ENCODE assay signal across 11 mouse cellular contexts in the genomic region with DNA sequence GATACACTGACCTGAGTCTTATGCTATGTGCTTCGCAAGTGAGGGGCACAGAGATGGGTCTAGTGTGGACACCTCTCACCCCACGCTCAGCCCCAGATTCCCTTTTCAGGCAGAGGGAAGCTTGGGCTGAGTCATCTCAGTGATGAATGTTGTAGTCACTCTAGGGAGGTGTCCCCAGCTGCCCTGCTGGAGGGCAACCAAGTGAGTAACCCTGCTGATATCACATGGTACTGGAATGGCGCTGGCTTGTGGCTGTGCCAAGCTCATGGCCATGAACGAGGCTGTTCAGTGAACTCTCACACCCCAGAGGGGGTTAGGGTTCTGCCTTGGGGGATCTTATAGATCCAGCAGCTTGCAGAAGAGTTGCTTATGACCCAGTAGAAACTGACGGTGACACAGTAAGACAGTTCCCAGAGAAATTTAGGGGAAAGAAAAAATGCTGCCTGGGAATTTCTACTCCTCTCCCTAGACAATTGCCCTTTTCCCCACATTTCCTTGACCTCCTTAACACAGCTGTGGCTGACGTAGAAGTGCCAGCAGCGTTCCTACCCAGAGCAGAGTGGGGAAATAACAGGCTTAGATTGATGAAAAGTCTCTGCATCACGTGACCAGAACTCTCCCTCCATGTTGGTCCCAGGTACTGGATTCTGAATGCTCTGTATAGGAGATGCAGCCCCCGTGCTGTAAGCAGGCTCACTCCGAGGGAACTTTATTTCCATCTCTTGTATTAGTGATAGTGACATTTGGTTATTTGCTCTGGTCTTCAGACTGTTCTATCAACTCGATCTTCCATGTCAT.
A peak's percentile ranks its signal among the peaks of the same experiment; 100 is the strongest.
DNase-seq lines count a peak whose midpoint lies in the region; ATAC-seq and TF ChIP-seq lines count a peak whose summit lies in the region.
"Had no signal": no experiment of that assay in that cellular context is flagged by ENCODE, and none has a peak within 500 bp of the region (broad histone marks: within the 10 kb centered on the region; RNA-seq: fewer than 3 reads in every experiment).

No protein-coding gene starts in this region.

- no peak for ATAC-seq in kidney, embryonic 16.5 days (ENCODE audit: low FRiP score, low TSS enrichment)
- peak; percentile 43; the same call in 1 of the 2 replicates for ATAC-seq in lung, postnatal 0 days
- ATAC-seq in hindbrain, embryonic 13.5 days (ENCODE audit: low FRiP score) = no peak
- no peak for ATAC-seq in midbrain, embryonic 16.5 days
- ATAC-seq: forebrain, embryonic 13.5 days had no signal

- H3K9me3 ChIP-seq in kidney, embryonic 16.5 days (ENCODE audit: low read length) = no peaks in the 10 kb centered on the region
- H3K9me3 ChIP-seq in lung, postnatal 0 days (ENCODE audit: low read length) = no peaks in the 10 kb centered on the region
- H3K9me3 ChIP-seq in hindbrain, embryonic 13.5 days = no peaks in the 10 kb centered on the region
- no peaks in the 10 kb centered on the region for H3K9me3 ChIP-seq in midbrain, embryonic 16.5 days (replicated peaks; ENCODE audit: control insufficient read depth, low read length, poor library complexity, severe bottlenecking)
- H3K9me3 ChIP-seq: forebrain, embryonic 13.5 days; midbrain, embryonic 10.5 days; stomach, embryonic 15.5 days had no signal

- no peaks in the 10 kb centered on the region for H3K4me1 ChIP-seq in kidney, embryonic 16.5 days (ENCODE audit: insufficient read depth, low read length)
- H3K4me1 ChIP-seq in lung, postnatal 0 days (ENCODE audit: insufficient read depth, low read depth, low read length) = no peaks in the 10 kb centered on the region
- no peaks in the 10 kb centered on the region for H3K4me1 ChIP-seq in hindbrain, embryonic 13.5 days (replicated peaks)
- no peaks in the 10 kb centered on the region for H3K4me1 ChIP-seq in midbrain, embryonic 16.5 days (ENCODE audit: control insufficient read depth, insufficient read depth, low read length)
- H3K4me1 ChIP-seq: forebrain, embryonic 13.5 days; midbrain, embryonic 10.5 days; stomach, embryonic 15.5 days had no signal

- no peak for TF ChIP-seq CTCF in gastrocnemius, adult 2 months (IDR thresholded peaks at IDR 0.05)
- TF ChIP-seq CTCF in lung, postnatal 0 days (IDR thresholded peaks at IDR 0.05) = no peak

- no peak for TF ChIP-seq EP300 in lung, postnatal 0 days (IDR thresholded peaks at IDR 0.05)

- peak; percentile 7 for DNase-seq in kidney, adult 11 months
- peak; percentile 89 for DNase-seq in Muller cell, postnatal 12 days (ENCODE audit: inconsistent ontology term)
- DNase-seq in gastrocnemius, adult 2 months = peak; percentile 92
- DNase-seq in lung, postnatal 0 days (ENCODE audit: low spot score) = no peak
- DNase-seq in spleen, postnatal 10 days (ENCODE audit: low spot score in 2 of 2) = no peak

- intact Hi-C loops in gastrocnemius, adult 2 months (cut with DNase I) = no loop called here

- no peaks in the 10 kb centered on the region for H3K36me3 ChIP-seq in kidney, embryonic 16.5 days (ENCODE audit: insufficient read depth, low read length)
- H3K36me3 ChIP-seq in lung, postnatal 0 days (ENCODE audit: insufficient read depth, low read length) = no peaks in the 10 kb centered on the region
- no peaks in the 10 kb centered on the region for H3K36me3 ChIP-seq in hindbrain, embryonic 13.5 days
- no peaks in the 10 kb centered on the region for H3K36me3 ChIP-seq in midbrain, embryonic 16.5 days (ENCODE audit: control insufficient read depth, insufficient read depth, low read length)
- H3K36me3 ChIP-seq: midbrain, embryonic 10.5 days; stomach, embryonic 15.5 days had no signal

- H3K4me3 ChIP-seq in kidney, embryonic 16.5 days (ENCODE audit: low read length) = no peak overlapping the region
- no peak overlapping the region for H3K4me3 ChIP-seq in gastrocnemius, adult 2 months
- H3K4me3 ChIP-seq in lung, postnatal 0 days (ENCODE audit: low read depth, low read length) = no peak overlapping the region
- H3K4me3 ChIP-seq in hindbrain, embryonic 13.5 days = no peak overlapping the region
- H3K4me3 ChIP-seq in midbrain, embryonic 16.5 days (ENCODE audit: low read depth, low read length) = no peak overlapping the region
- H3K4me3 ChIP-seq: forebrain, embryonic 13.5 days; midbrain, embryonic 10.5 days; stomach, embryonic 15.5 days had no signal

- H3K9ac ChIP-seq in kidney, embryonic 16.5 days (replicated peaks; ENCODE audit: low read length) = no peak overlapping the region
- no peak overlapping the region for H3K9ac ChIP-seq in lung, postnatal 0 days (replicated peaks; ENCODE audit: low read depth)
- no peak overlapping the region for H3K9ac ChIP-seq in hindbrain, embryonic 13.5 days
- H3K9ac ChIP-seq in midbrain, embryonic 16.5 days (ENCODE audit: low read depth, low read length) = no peak overlapping the region
- H3K9ac ChIP-seq: forebrain, embryonic 13.5 days; stomach, embryonic 15.5 days had no signal

- WGBS in kidney, embryonic 16.5 days = 76% methylated on average over 11 of the region's 11 CpGs
- 70% methylated on average over 11 of the region's 11 CpGs for WGBS in lung, postnatal 0 days
- WGBS in hindbrain, embryonic 13.5 days = 82% methylated on average over 11 of the region's 11 CpGs
- WGBS in midbrain, embryonic 16.5 days = 86% methylated on average over 11 of the region's 11 CpGs

- no peak overlapping the region for H3K27ac ChIP-seq in kidney, embryonic 16.5 days (ENCODE audit: low read length)
- H3K27ac ChIP-seq in gastrocnemius, adult 2 months = peak overlapping the region; percentile 83
- no peak overlapping the region for H3K27ac ChIP-seq in lung, postnatal 0 days (ENCODE audit: low read length)
- no peak overlapping the region for H3K27ac ChIP-seq in hindbrain, embryonic 13.5 days
- H3K27ac ChIP-seq in midbrain, embryonic 16.5 days (ENCODE audit: low read length) = no peak overlapping the region
- H3K27ac ChIP-seq: forebrain, embryonic 13.5 days; midbrain, embryonic 10.5 days; stomach, embryonic 15.5 days had no signal

- H3K4me2 ChIP-seq in kidney, embryonic 16.5 days (replicated peaks; ENCODE audit: low read depth, low read length) = no peak overlapping the region
- no peak overlapping the region for H3K4me2 ChIP-seq in lung, postnatal 0 days (replicated peaks; ENCODE audit: low read depth, low read length)
- H3K4me2 ChIP-seq in hindbrain, embryonic 13.5 days = no peak overlapping the region
- H3K4me2 ChIP-seq in midbrain, embryonic 16.5 days (ENCODE audit: low read length) = no peak overlapping the region
- H3K4me2 ChIP-seq: forebrain, embryonic 13.5 days; stomach, embryonic 15.5 days had no signal

- H3K27me3 ChIP-seq in kidney, embryonic 16.5 days (ENCODE audit: insufficient read depth, low read length) = no peaks in the 10 kb centered on the region
- no peaks in the 10 kb centered on the region for H3K27me3 ChIP-seq in lung, postnatal 0 days (replicated peaks; ENCODE audit: insufficient read depth, low read length)
- H3K27me3 ChIP-seq in hindbrain, embryonic 13.5 days = no peaks in the 10 kb centered on the region
- H3K27me3 ChIP-seq in midbrain, embryonic 16.5 days (ENCODE audit: control insufficient read depth, insufficient read depth, low read depth, low read length) = no peaks in the 10 kb centered on the region
- H3K27me3 ChIP-seq: forebrain, embryonic 13.5 days; stomach, embryonic 15.5 days had no signal

Comparison
In these comparisons a context has a peak if more than half of its experiments do, and no peak if none do; other contexts are left out.
1. DNase-seq: peak in kidney, adult 11 months (single experiment), Muller cell, postnatal 12 days (single experiment) and gastrocnemius, adult 2 months (single experiment); none in lung, postnatal 0 days (single experiment) and spleen, postnatal 10 days (0 of 2).